Mouse (Mus musculus) 416B (cell line): ENCODE results near the gene Ccr2.
A peak's percentile ranks its signal among the peaks of the same experiment; 100 is the strongest.
"Not testable (repeated sequence)": the region's sequence is repeated elsewhere in the genome, so short reads cannot be mapped to it uniquely, and the experiment has no call there.

Experiments used
- DNase-seq: peaks from one replicate; pipeline ENCODE4 v3.0.0; 2011; ENCODE audit warnings: low read depth

Ccr2 gene

GRCm38 (mm10) chr9:124118489-124118888, 16.7 kb downstream of the Ccr2 start:
- DNase-seq, result peak; percentile 83

GRCm38 (mm10) chr9:124121387-124122184, 19.8 kb downstream of the Ccr2 start, which contains the start of gene Ccr5:
Gene Ccr5 (plus strand): TSS chr9:124121543.
- peak; percentile 54 for DNase-seq

- no peak for DNase-seq
Observed at GRCm38 (mm10) chr9:124125576-124125975, 23.8 kb downstream of the Ccr2 start.

GRCm38 (mm10) chr9:124126373-124126772, 24.6 kb downstream of the Ccr2 start:
- DNase-seq, result peak; percentile 81

GRCm38 (mm10) chr9:124127412-124127811, 25.7 kb downstream of the Ccr2 start:
- peak; percentile 57 for DNase-seq

GRCm38 (mm10) chr9:124128379-124128778, 26.6 kb downstream of the Ccr2 start:
- DNase-seq, result peak; percentile 84

GRCm38 (mm10) chr9:124132899-124133298, 31.1 kb downstream of the Ccr2 start:
- DNase-seq, result not testable (repeated sequence)

- not testable (repeated sequence) for DNase-seq
Observed at GRCm38 (mm10) chr9:124134919-124135318, 33.2 kb downstream of the Ccr2 start.

- no peak for DNase-seq
Observed at GRCm38 (mm10) chr9:124137619-124138018, 35.9 kb downstream of the Ccr2 start.

GRCm38 (mm10) chr9:124138055-124138775, 36.5 kb downstream of the Ccr2 start:
- DNase-seq, result peak; percentile 83

- peak; percentile 91 for DNase-seq
Observed at GRCm38 (mm10) chr9:124143678-124144077, 41.9 kb downstream of the Ccr2 start.

- peak; percentile 92 for DNase-seq
Observed at GRCm38 (mm10) chr9:124146307-124146706, 44.6 kb downstream of the Ccr2 start.
